Mouse (Mus musculus): ENCODE measurements around the gene Sumo1.

DNA sequence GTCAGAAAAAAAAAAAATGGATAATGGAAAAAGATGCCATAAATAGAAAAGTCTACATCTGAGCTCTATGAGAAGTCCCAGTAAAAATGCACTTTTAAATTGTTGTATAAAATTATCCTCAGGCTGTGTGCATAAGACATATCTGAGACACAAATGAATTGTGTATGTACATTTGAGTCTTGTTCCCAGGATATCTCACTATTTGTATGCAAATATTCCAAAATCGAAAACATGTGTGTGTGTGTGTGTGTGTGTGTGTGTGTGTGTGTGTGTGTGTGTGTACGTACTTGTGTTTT, 67.3 kb downstream of the Sumo1 start:
- TF ChIP-seq CTCF (IDR thresholded peaks at IDR 0.05; ENCODE audit: borderline replicate concordance, insufficient read depth, low read length), result no peak
- TF ChIP-seq POLR2A (IDR thresholded peaks at IDR 0.05; ENCODE audit: low read depth, low read length), result no peak

Measured in embryonic fibroblast, embryonic 13.5 days (primary cell).